Mouse (Mus musculus) brain, embryonic 14.5 days (tissue): ENCODE results near the gene Bcar3.

Experiments
- CTCF ChIP-seq: fragments of 200-500 bp; IDR thresholded peaks from 2 replicates; pipeline ENCODE4 v1.5.1; 2012; ENCODE audit warnings: inconsistent platforms, mild to moderate bottlenecking, moderate library complexity, borderline replicate concordance; ENCODE audit not compliant: insufficient read depth, insufficient read length; ENCODE audit errors: extremely low read depth
- POLR2A ChIP-seq: fragments of 200-500 bp; IDR thresholded peaks from 2 replicates; pipeline ENCODE4 v1.6.1; 2012; ENCODE audit warnings: mild to moderate bottlenecking, inconsistent platforms, borderline replicate concordance; ENCODE audit not compliant: poor library complexity, insufficient read depth, insufficient read length, severe bottlenecking; ENCODE audit errors: extremely low read depth

- no peak for TF ChIP-seq POLR2A
- no peak for TF ChIP-seq CTCF
Observed at GRCm38 (mm10) chr3:122510240-122510750, 216.4 kb downstream of the Bcar3 start.
